Mouse (Mus musculus) lung, postnatal 0 days (tissue): Measurements from ENCODE around the gene Arrdc4.

Experiments used
- CTCF ChIP-seq: IDR thresholded peaks from 2 replicates; pipeline ENCODE4 v1.5.1; 2016; ENCODE audit warnings: antibody characterized with exemption, mild to moderate bottlenecking
- EP300 ChIP-seq: IDR thresholded peaks from 2 replicates; pipeline ENCODE4 v1.6.1; 2016; ENCODE audit warnings: antibody characterized with exemption, mild to moderate bottlenecking, control low read depth

GRCm38 (mm10) chr7:68759148-68759724 lies 10.2 kb upstream of the Arrdc4 start:
- TF ChIP-seq CTCF = no peak
- no peak for TF ChIP-seq EP300
